Mouse (Mus musculus) heart, adult 11 months (tissue): ENCODE results near the gene Krtap1-4.
"Not testable (repeated sequence)": the region's sequence is repeated elsewhere in the genome, so short reads cannot be mapped to it uniquely, and the experiment has no call there.

Experiments
- DNase-seq: peaks from one replicate; pipeline ENCODE4 v3.0.0; 2022

The Krtap1-4 gene

DNA sequence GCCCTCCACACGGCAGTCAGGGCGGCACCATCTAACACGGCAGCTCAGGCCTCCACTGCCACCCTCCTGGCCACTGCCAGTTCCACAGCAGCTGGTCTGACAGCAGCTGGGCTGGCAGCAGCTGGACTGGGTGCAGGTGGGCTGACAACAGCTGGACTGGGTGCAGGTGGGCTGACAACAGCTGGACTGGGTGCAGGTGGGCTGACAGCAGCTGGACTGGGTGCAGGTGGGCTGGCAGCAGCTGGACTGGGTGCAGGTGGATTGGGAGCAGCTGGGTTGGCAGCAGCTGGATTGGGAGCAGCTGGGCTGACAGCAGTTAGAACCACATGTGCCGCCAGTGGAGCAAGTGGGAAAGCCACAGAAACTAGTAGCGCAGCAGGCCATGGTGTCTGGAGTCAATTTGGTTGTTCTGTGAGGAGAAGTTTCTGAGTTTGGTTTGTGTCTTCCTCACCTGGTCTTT is at the start of gene Krtap1-4:
TSS of gene Krtap1-4 (minus strand) at position 410 of the 460 bp plus-strand sequence.
- DNase-seq = peak; percentile 71

DNA sequence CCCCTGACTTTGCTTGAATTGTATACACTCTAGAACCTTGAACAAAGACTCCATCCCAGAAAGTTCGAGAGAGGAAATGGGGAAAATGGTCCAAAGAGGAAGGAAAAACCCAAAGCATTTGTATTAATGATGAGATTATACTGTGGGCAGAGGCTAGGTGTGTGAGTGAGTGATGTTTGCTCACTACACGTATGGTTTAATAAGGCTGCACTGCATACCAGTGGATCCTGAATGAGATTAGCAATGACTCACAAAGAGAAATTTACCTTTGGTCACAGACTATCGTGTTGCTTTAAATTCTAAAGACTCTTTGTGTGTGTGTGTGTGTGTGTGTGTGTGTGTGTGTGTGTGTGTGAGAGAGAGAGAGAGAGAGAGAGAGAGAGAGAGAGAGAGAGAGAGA is 47.4 kb upstream of the Krtap1-4 start:
- no peak for DNase-seq

DNA sequence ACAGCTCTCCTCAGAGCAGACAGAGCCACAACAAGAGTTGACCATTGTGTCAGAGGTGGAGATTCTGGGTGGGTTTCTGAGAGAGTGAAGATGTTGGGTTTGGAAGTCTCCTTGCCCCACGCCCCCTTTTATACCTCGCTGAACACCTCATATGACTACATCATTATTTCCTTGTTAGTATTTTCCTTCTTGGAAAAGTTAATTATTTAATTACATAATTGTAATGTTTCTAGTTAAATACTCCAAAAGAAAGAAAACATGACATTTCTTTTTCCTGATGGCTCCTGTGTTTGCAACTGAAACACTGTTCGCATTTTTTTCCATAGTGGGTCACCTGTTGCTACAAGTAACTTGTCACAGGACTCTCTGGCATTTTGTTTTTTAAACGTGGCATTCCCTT is 44.7 kb upstream of the Krtap1-4 start, which contains the start of gene Krtap4-1:
TSS of gene Krtap4-1 (minus strand) at position 101 of the 400 bp plus-strand sequence.
- DNase-seq = no peak

DNA sequence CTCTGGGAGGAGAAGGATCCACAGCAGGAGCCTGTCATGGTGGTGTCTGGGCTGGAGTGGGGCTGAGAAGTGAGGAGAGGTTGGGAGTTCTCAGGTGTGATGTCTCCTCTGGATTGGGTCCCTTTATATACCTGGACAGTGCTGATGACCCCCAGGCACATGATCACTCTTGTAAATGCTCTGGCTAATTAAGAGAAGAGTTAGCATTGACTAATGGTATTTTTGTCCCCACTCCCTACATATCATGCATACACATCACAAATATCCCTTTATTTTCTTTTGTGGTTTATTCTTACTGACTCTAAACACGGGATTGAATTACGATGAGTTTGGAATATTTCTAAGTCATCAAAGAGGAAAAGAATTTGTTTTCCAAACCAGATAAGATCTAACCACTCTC is 36.9 kb upstream of the Krtap1-4 start, which contains the start of gene Gm11562:
TSS of gene Gm11562 (minus strand) at position 101 of the 400 bp plus-strand sequence.
- DNase-seq = no peak

DNA sequence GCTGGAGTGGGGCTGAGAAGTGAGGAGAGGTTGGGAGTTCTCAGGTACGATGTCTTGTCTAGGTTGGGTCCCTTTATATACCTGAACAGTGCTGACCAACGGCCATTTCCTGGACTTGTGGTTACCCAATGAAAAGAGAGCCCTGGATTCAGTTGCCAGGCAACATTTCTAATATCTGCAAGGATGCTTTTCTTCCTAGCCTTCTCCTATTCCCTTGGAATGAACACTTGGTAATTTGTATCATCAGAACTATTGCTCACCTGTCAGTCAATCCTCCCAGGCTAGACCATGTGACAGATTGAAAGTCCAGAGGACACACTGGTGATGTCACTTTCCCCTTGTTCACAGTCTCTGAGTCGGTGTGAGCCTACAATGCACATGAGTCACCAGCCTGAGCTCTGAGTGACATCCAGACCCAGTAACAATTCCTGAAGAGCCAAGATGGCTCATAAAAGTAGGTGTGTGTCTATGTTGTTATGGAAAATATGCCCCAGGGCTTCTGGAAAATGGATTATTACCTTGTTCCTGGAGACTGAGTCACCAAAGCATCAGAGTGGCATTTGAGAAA is 31.4 kb upstream of the Krtap1-4 start, which contains the start of gene Krtap2-4:
TSS of gene Krtap2-4 (minus strand) at position 51 of the 568 bp plus-strand sequence.
- DNase-seq = peak; percentile 40

DNA sequence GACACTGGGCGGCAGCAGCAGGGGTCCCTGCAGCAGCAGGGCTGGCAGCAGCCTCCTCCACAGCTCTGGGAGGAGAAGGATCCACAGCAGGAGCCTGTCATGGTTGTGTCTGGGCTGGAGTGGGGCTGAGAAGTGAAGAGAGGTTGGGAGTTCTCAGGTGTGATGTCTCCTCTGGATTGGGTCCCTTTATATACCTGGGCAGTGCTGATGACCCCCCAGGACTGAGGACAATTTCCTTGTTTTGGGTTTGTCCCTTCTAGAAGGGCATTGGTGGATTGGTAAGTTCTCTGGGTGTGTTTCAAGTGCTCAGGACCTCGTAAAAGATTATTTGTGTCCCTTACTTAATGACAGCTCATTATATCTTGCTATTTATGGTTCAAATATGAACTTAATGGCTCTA is 26.6 kb upstream of the Krtap1-4 start, which contains the start of gene Gm11937:
TSS of gene Gm11937 (minus strand) at position 101 of the 400 bp plus-strand sequence.
- peak; percentile 4 for DNase-seq

DNA sequence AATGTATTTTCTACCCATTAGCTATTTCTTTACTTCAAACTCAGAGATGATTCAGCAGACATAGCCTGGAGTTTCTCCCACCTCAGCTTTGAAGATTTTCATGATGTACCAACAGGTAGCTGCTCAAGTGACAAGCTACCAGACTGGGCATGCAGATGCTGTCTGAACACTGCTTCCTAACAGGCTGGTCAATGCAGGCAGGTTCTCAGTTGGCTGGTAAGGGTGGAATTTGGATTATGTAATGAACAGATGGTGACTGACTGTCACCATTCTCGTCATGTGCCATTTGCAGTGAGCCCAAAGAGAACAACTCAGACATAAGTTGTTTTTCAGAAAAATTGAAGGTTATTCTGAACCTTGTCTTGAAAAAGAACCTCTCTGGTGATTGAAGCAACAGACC is 25.7 kb upstream of the Krtap1-4 start:
- peak; percentile 19 for DNase-seq

DNA sequence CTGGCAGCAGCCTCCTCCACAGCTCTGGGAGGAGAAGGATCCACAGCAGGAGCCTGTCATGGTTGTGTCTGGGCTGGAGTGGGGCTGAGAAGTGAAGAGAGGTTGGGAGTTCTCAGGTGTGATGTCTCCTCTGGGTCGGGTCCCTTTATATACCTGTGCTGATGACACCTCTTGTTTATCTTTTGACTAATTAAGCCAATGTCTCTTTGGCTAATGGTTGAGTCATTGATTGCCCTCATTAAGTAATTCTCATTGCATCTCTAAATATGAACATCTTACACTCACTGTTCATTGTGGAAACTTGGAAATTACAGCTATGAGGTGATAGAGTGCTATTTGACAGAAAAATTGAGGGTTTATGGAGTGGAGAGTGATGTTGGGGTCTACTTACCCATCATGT is 19.8 kb upstream of the Krtap1-4 start, which contains the start of gene Gm11938:
TSS of gene Gm11938 (minus strand) at position 101 of the 400 bp plus-strand sequence.
- not testable (repeated sequence) for DNase-seq

DNA sequence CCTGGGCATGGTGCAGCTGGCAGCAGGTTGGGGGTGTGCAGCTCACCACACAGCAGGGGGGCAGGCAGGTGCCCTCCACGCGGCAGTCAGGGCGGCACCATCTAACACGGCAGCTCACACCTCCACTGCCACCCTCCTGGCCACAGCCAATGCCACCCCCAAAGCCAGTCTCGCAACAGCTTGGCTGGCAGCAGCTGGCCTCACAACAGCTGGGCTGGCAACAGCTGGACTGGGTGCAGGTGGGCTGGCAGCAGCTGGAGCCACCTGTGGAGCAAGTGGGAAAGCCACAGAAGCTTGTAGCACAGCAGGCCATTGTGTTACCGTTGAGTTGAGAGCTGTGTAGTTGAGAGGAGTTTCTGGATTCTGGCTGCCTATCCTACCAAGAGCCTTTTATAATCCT is 14.3 kb upstream of the Krtap1-4 start, which contains the start of gene Krtap9-3:
TSS of gene Krtap9-3 (minus strand) at position 364 of the 400 bp plus-strand sequence.
- peak; percentile 55 for DNase-seq

DNA sequence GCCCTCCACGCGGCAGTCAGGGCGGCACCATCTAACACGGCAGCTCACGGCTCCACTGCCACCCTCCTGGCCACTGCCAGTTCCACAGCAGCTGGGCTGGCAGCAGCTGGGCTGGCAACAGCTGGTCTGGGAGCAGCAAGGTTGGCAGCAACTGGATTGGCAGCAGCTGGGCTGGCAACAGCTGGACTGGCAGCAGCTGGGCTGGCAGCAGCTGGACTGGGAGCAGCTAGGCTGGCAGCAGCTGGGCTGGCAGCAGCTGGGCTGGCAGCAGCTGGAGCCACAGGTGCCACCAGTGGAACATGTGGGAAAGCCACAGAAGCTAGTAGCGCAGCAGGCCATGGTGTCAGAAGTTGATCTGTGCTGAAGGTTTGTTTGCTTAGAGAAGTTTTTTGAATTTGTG is 7.5 kb upstream of the Krtap1-4 start, which contains the start of gene Krtap1-3:
TSS of gene Krtap1-3 (minus strand) at position 359 of the 400 bp plus-strand sequence.
- no peak for DNase-seq

DNA sequence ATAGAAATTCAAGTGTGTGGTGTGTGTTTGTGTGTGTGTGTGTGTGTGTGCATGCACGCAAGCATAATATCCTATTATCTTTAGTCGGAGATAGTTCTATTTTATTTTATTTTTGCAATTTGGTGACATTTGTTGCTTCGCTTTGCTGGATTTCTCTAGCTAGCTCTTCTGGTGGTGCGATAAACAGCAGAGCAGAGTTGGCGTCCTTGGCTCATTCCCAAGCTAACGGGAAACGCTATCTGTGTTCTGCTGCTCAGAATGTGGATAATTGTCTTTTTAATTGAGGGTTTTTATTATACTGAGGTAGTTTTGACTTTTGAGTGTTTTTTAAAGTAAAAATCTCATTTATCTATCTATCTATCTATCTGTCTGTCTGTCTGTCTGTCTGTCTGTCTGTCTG is 1.6 kb upstream of the Krtap1-4 start:
- no peak for DNase-seq

DNA sequence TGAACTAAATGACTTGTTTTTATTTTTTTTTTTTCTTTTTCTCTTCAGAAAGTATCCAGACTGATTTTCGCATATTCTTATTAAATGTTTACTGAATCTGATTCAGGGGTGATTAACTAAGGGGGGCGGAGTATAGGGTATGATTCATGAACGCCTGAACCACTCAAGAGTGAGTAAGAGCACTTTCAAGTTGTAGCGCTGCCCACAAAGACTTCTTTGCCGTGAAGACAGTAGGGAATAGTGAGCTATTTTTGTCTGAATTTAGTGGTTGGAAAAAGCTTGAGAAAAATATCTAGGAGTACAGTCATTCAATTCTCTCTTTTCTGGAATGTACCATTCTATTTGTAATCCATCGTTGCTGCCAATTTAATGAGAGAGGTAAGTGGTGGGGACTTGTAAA is 1.9 kb downstream of the Krtap1-4 start:
- DNase-seq = peak; percentile 22

DNA sequence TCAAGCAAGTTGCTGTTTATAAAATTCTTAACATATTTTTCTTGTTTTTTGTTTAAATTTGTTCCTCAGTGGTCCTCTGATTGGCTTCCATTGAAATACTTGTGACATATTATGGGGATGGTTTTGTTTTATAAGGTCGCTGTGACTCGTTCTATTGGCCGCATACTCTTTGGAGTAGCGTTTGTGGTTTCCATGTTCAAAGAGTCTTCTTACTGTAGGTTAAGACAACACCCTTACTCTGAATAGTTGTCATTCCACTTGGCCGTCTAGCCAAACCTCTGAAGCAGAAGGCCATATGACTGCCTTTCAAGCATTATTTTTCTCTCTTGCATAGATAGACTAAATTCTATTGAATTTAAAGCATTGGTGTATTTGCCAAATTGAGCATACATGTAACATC is 2.4 kb downstream of the Krtap1-4 start:
- DNase-seq = peak; percentile 7

DNA sequence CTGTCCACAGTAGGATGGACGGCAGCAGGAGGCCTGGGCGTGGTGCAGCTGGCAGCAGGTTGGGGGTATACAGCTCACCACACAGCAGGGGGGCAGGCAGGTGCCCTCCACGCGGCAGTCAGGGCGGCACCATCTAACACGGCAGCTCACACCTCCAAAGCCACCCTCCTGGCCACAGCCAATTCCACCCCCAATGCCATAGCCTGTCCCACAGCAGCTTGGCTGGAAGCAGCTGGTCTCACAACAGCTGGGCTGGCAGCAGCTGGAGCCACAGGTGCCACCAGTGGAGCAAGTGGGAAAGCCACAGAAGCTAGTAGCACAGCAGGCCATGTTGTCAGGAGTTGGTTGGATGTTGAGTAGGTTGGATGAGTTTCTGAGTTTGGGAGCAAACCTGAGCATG is 2.8 kb downstream of the Krtap1-4 start, which contains the start of gene Krtap1-5:
TSS of gene Krtap1-5 (minus strand) at position 381 of the 400 bp plus-strand sequence.
- peak; percentile 74 for DNase-seq

DNA sequence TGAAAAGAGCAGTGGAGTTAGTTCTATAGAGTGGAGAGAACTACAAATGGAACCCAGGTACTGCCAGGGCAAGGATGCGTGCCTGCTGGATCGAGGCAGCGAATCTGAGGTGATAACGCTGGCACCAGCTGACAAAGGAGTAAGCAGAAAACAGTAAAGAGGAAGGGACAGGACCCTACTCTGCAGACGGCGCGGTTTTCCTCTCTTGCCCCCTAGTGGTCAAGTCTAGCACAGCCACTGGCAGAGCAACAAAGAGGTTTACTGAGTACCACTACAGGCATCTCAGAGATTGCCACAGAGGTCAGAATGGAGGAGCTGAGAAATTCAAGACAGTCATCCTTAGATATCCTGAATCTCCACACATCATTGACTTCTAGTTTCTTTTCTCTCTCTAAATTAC is 9.3 kb downstream of the Krtap1-4 start:
- no peak for DNase-seq

DNA sequence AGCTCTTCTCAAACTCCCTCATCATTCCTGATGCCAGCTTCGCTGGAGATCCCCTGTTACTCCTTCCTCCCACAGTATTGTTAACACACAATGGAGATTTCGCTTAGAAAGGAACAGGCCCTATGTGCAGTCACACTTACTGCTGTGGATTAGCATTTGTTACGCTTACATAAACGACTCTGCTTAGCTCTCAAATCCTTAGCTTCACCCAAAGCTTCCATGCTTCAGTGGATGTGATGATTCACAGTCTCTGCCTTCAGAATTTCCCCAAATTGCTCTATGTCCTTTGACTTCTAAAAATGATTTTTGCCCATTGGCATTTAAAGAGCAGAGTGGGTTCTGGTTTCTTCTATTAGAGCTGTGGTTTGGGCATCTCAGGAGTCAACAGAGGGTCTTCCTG is 10.3 kb downstream of the Krtap1-4 start:
- DNase-seq = no peak

DNA sequence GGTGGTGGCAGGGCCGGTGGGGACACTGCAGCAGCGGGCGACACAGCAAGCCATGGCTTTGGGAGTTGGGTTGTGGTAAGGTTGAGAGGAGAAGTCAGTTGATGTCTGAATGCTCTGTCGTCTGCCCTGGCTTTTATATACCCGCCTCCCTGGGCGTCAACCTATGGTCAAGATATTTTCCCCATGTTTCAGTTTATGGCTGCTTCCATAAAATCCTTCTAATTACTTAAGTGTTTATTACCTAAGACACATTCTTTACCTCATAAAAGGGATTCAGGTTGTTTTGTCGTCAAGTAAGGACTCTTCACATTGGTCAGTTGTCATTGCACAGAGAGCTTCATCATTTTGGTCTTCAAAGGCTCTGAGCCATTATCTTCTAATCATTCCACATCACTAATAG is 16.9 kb downstream of the Krtap1-4 start, which contains the start of gene Krtap3-1:
TSS of gene Krtap3-1 (minus strand) at position 101 of the 400 bp plus-strand sequence.
- no peak for DNase-seq

DNA sequence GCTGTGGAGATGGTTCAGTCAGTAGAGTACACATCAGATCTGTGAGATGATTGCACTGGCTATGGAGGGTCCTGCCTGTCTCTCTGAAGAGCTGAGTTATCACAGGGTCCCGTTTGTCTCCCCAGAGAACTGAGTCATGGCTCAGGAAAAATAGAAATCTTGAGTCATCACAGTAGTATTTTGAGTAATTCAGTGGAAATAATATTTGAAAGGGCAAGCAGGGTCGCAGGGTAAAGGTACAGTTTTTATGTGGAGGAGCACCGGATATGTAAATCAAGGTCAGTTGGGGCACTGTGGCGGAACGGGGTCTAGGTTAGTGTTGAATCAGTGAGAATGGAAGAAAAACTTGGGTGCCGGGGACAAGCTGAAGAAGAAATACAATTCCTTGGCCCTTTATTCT is 20.9 kb downstream of the Krtap1-4 start:
- no peak for DNase-seq

DNA sequence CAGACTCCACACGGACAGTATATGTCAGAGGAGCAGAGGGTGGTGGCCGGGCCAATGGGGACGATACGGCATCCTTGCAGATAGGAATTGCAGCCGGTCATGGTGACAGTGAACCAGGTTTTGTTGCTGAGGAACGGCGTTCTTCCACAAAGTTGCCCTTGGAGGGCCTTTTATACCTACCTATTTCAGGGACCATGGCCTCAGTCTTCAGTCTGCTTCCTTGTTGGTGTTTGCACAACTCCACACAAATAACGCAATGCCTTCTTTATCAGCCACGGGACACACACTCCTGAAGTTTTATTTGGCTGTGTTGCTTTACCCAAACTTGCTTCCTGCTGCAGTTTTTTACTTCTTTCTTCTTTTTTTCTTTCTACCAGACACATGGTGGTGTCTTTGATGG is 24.1 kb downstream of the Krtap1-4 start, which contains the start of gene Gm11939:
TSS of gene Gm11939 (minus strand) at position 101 of the 400 bp plus-strand sequence.
- no peak for DNase-seq

DNA sequence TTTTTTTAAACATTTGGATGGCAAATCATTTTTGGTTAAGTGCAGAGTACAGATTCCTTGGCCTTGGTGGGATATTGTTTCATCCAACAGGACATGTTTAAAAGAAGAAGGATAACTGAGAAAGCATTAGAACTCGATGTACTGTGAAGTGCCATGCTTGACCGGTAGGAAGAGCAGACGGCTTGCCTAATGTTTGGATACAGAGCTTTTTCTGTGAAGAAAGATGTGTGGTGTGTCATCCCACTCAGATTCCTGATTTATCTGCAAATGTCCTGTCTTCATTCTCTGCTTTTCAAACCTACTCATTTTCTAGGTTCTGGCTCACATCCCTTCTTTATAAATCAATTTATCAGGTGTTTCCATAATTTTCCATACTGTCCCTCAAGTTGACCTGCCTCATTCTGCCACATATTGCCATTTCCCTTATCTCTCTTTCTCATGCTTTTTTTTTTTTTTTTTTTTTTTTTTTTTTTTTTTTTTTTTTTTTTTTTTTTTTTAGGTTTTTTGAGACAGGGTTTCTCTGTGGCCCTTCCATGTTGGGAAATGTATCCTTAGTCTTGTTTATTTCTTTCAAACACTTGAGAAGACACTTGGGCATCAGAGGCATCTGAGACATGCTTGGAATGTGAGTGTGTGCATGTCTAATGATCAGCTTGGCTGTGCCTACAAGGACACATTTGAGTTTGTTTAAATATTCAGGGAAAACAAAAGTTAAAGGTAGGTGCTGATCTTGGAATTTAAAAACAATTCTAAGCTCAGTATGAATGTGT is 25.3 kb downstream of the Krtap1-4 start:
- DNase-seq = no peak

DNA sequence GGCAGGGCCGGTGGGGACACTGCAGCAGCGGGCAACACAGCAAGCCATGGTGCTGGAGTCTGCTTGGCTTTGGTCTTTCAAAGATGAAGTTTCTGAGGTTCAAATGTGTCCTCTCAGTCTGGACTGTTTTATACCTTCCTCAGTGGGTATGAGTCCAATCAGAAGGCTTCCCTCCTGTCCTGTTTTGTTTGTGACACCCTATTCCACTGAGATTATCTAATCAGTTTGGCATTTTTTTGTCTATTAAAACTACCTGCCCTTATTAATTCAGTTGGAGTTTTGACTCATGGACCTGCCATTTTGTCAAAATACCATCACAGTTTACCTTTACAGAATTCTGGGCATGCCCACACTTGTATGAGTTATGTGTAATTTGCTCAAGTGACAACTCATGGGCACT is 26.7 kb downstream of the Krtap1-4 start, which contains the start of gene Krtap3-2:
TSS of gene Krtap3-2 (minus strand) at position 101 of the 400 bp plus-strand sequence.
- DNase-seq = no peak

DNA sequence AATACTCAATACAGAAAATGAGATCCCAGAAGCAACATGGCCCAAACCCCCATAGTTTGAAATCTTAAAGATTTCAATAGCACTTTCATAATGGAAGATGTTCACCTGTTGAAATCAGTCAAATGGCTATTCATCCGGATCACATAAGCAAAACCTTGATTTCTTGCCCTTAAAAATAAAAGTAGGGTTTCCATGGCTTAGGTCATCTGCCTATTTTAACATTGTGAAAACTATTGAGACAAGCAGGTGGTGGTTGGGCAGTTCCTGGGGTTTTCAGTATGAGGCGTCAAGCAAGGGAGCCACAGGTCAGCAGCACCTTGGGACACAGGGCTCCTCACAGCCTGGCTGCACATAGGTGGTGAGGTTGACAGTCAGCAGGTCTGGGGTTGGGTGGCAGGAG is 27.3 kb downstream of the Krtap1-4 start:
- DNase-seq = no peak

DNA sequence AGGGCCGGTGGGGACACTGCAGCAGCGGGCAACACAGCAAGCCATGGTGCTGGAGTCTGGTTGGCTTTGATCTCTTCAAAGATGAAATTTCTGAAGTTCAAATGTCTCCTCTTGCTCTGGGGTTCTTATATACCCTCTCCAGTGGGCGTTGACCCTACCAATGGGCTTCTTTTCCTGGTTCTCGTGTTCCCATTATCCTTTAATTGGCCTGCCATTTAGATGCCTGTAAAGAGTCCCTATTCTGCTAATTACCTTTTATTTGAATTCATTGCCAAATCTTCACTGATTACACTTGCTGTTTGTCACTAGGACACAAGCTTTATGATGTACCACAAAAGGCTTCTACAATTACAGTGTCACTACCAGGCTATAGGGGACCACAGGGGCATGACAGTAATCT is 32.7 kb downstream of the Krtap1-4 start, which contains the start of gene Krtap3-3:
TSS of gene Krtap3-3 (minus strand) at position 101 of the 400 bp plus-strand sequence.
- DNase-seq = no peak
